Mouse (Mus musculus) ES-E14 (cell line): ENCODE results near the gene Rassf5.

Experiments
- CHD2 ChIP-seq: IDR thresholded peaks from 2 replicates; pipeline ENCODE4 v1.6.1; 2014; ENCODE audit warnings: mild to moderate bottlenecking, low read depth, low read length, inconsistent platforms
- HCFC1 ChIP-seq: IDR thresholded peaks from 2 replicates; pipeline ENCODE4 v1.6.1; 2012; ENCODE audit warnings: low read length, inconsistent platforms, borderline replicate concordance; ENCODE audit not compliant: insufficient read depth
- MAFK ChIP-seq: IDR thresholded peaks from 2 replicates; pipeline ENCODE4 v1.6.1; 2014; ENCODE audit warnings: mild to moderate bottlenecking, low read depth, low read length, inconsistent platforms; ENCODE audit not compliant: insufficient read depth
- ZC3H11A ChIP-seq: IDR thresholded peaks from 2 replicates; pipeline ENCODE4 v1.6.1; 2012; ENCODE audit warnings: low read depth, mild to moderate bottlenecking, inconsistent platforms, low read length, borderline replicate concordance
- ZNF384 ChIP-seq: IDR thresholded peaks from 2 replicates; pipeline ENCODE4 v1.6.1; 2012; ENCODE audit warnings: low read depth, low read length, inconsistent platforms

DNA sequence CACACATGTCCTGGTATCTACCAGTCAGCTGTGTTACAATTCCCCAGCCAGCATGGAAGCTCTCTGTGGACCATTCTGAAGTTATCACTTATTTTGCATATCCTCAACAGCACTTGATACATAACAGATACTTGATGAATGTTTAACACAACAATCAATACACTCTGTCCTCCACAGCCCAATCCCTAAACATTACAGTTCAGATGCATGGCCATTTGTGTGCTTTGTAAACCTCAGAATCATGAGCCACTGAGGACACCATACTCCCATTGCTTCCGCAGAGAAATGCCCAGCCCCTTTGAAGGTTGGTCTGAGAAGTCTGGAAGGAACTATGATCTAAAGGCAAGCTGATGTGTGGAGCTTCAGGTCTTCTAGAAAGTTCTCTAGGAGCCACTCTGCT lies 33.4 kb downstream of the Rassf5 start:
- no peak for TF ChIP-seq ZNF384
- no peak for TF ChIP-seq ZC3H11A
- TF ChIP-seq CHD2: no peak
- no peak for TF ChIP-seq MAFK
- no peak for TF ChIP-seq HCFC1
